Mouse (Mus musculus) E14TG2a.4 (cell line): ENCODE results near the gene Gm44503.

Source experiments
- CTCF ChIP-seq: conservative IDR thresholded peaks from 2 replicates; pipeline ENCODE4 v1.5.1; 2014; ENCODE audit warnings: low read length
- NANOG ChIP-seq: IDR thresholded peaks from 2 replicates; pipeline ENCODE4 v1.6.1; 2014; ENCODE audit warnings: borderline replicate concordance, low read length, mixed read lengths

DNA sequence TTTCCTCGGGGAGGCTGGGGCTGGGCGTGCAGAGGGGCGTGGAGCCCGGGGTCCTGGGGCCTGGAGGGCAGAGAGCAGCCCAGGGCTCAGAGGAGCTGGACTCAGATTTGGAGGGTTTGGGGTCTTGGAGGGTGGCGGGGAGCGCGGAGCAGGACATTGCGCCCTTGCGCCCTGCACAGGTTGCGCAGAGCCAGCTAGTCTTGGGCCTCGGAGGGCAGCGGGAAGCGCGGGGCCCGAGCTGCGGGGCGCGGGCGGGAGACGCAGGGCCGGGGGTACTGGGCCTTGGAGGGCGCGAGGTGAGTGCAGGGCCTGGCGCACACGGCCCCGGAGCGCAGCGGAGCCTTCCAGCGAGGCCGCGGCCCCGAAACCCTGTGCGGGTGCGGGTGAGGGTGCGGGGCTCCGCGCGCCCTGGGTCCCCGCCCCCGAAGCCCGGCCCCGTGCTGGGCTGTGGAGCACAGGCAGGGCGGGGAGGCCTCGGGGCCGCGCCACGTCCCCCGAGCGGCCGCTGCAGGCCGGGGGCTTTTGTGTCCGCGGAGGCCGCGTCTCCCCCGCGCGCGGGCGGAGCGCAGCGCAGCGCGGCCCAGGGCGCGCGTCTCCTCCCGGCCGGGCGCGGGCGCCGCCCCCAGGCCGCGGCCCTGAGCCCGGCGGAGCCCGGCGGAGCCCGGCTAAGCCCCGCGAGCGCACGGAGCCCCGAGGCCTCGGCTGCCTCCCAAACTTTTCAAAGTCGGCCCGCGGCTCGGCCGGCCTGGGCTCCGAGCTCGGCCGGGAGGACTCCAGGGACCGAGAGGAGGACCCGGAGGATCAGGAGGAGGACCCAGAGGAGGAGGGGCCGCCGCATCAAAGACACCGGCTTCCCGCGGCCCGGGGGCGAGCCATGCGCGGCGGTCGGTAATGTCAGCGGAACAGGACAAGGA, 33.4 kb upstream of the Gm44503 start, which contains the start of gene Pygo1:
- TF ChIP-seq CTCF: no peak
- no peak for TF ChIP-seq NANOG
